Mouse (Mus musculus): ENCODE measurements around the gene Traf6.

Traf6 gene

GRCm38 (mm10) chr2:101678236-101679021 lies at the start of gene Traf6:
Gene Traf6, plus strand, starts transcription at chr2:101678429.
- peak; percentile 94 for DNase-seq

- DNase-seq = no peak
Measured at GRCm38 (mm10) chr2:101638979-101639839, 39.0 kb upstream of the Traf6 start.

- DNase-seq = no peak
Measured at GRCm38 (mm10) chr2:101639840-101640350, 38.3 kb upstream of the Traf6 start.

GRCm38 (mm10) chr2:101645841-101646240 lies 32.4 kb upstream of the Traf6 start:
- DNase-seq = peak; percentile 62

GRCm38 (mm10) chr2:101648361-101648760 lies 29.9 kb upstream of the Traf6 start:
- DNase-seq = no peak

- peak; percentile 72 for DNase-seq
Measured at GRCm38 (mm10) chr2:101649114-101649671, 29.0 kb upstream of the Traf6 start, which contains the start of the genes Rag1 and B230118H07Rik. Gene Rag1, minus strand, starts transcription at chr2:101649501. Gene B230118H07Rik, minus strand, starts transcription at chr2:101649532.

- DNase-seq = no peak
Measured at GRCm38 (mm10) chr2:101650446-101650845, 27.8 kb upstream of the Traf6 start.

GRCm38 (mm10) chr2:101652204-101652920 lies 25.9 kb upstream of the Traf6 start:
- DNase-seq = peak; percentile 45

- peak; percentile 96 for DNase-seq
Measured at GRCm38 (mm10) chr2:101652921-101653597, 25.2 kb upstream of the Traf6 start.

GRCm38 (mm10) chr2:101660536-101660935 lies 17.7 kb upstream of the Traf6 start:
- no peak for DNase-seq

- DNase-seq = peak; percentile 84
Measured at GRCm38 (mm10) chr2:101665058-101665702, 13.0 kb upstream of the Traf6 start.

- DNase-seq = no peak
Measured at GRCm38 (mm10) chr2:101665703-101666092, 12.5 kb upstream of the Traf6 start.

- DNase-seq = no peak
Measured at GRCm38 (mm10) chr2:101668751-101669150, 9.5 kb upstream of the Traf6 start.

- DNase-seq = no peak
Measured at GRCm38 (mm10) chr2:101673547-101673946, 4.7 kb upstream of the Traf6 start.

GRCm38 (mm10) chr2:101679164-101679784 lies 1.0 kb downstream of the Traf6 start:
- peak; percentile 35 for DNase-seq

- DNase-seq = no peak
Measured at GRCm38 (mm10) chr2:101684421-101684820, 6.2 kb downstream of the Traf6 start.

GRCm38 (mm10) chr2:101688011-101688410 lies 9.8 kb downstream of the Traf6 start:
- no peak for DNase-seq

GRCm38 (mm10) chr2:101690252-101690827 lies 12.1 kb downstream of the Traf6 start:
- DNase-seq = no peak

GRCm38 (mm10) chr2:101693043-101693442 lies 14.8 kb downstream of the Traf6 start:
- no peak for DNase-seq

- DNase-seq = peak; percentile 27
Measured at GRCm38 (mm10) chr2:101693577-101694215, 15.5 kb downstream of the Traf6 start.

Data from thymus, postnatal 4 days (tissue).